ENCODE assay signal across 27 mouse cellular contexts in genomic region chr9:111188731-111189130, GRCm38 (mm10).
A peak's percentile ranks its signal among the peaks of the same experiment; 100 is the strongest.
DNase-seq lines count a peak whose midpoint lies in the region; ATAC-seq and TF ChIP-seq lines count a peak whose summit lies in the region.
"Had no signal": no experiment of that assay in that cellular context is flagged by ENCODE, and none has a peak within 500 bp of the region (broad histone marks: within the 10 kb centered on the region; RNA-seq: fewer than 3 reads in every experiment).

No protein-coding gene starts in this region.

- H3K4me1 ChIP-seq in kidney, adult 2 months (ENCODE audit: control insufficient read depth, insufficient read depth, low read length): no peaks in the 10 kb centered on the region
- no peaks in the 10 kb centered on the region for H3K4me1 ChIP-seq in lung, postnatal 0 days (ENCODE audit: insufficient read depth, low read depth, low read length)
- peaks cover 12% of the 10 kb centered on the region for H3K4me1 ChIP-seq in forebrain, embryonic 13.5 days
- H3K4me1 ChIP-seq: limb, embryonic 13.5 days; liver, embryonic 12.5 days had no signal

- no peak overlapping the region for H3K4me2 ChIP-seq in lung, postnatal 0 days (replicated peaks; ENCODE audit: low read depth, low read length)
- H3K4me2 ChIP-seq in forebrain, embryonic 13.5 days: no peak overlapping the region
- H3K4me2 ChIP-seq: heart, embryonic 13.5 days; limb, embryonic 13.5 days; liver, embryonic 12.5 days; neural tube, embryonic 13.5 days had no signal

- DNase-seq in heart, adult 11 months: peak; percentile 90
- DNase-seq in heart, postnatal 36 days: no peak
- peak; percentile 36 for DNase-seq in kidney, adult 2 months
- no peak for DNase-seq in kidney, adult 18-20 months
- peak; percentile 23 for DNase-seq in lung, postnatal 0 days (ENCODE audit: low spot score)
- DNase-seq in lung, postnatal 14 days: no peak
- DNase-seq: cerebellum, adult 18-20 months; cerebellum, postnatal 14 days; forebrain, postnatal 0 days; gastrocnemius, postnatal 25 days; layer of hippocampus, adult 9-11 months; lung, adult 2 months; retina, postnatal 1 day; right cerebral cortex, postnatal 25 days; spleen, adult 18-20 months had no signal

- H3K36me3 ChIP-seq in kidney, adult 2 months (ENCODE audit: control insufficient read depth, insufficient read depth, low read length): peaks cover 3% of the 10 kb centered on the region; the same call in 1 of the 2 replicates
- H3K36me3 ChIP-seq in lung, postnatal 0 days (ENCODE audit: insufficient read depth, low read length): peaks cover 16% of the 10 kb centered on the region; the same call in 1 of the 2 replicates
- H3K36me3 ChIP-seq in forebrain, embryonic 13.5 days (ENCODE audit: poor library complexity, severe bottlenecking): peaks cover 11% of the 10 kb centered on the region; the same call in 1 of the 2 replicates

- H3K27ac ChIP-seq in kidney, adult 2 months (ENCODE audit: insufficient read depth, low read depth, low read length): no peak overlapping the region
- no peak overlapping the region for H3K27ac ChIP-seq in lung, postnatal 0 days (ENCODE audit: low read length)
- H3K27ac ChIP-seq in forebrain, embryonic 13.5 days: no peak overlapping the region
- H3K27ac ChIP-seq: forebrain, embryonic 10.5 days; heart, embryonic 13.5 days; hindbrain, postnatal 0 days; limb, embryonic 13.5 days; liver, embryonic 12.5 days; midbrain, embryonic 10.5 days; neural tube, embryonic 13.5 days had no signal

- peak; percentile 48; the same call in 1 of the 2 replicates for ATAC-seq in lung, postnatal 0 days
- no peak for ATAC-seq in forebrain, embryonic 13.5 days
- ATAC-seq: forebrain, postnatal 0 days; hindbrain, postnatal 0 days; intestine, embryonic 16.5 days; liver, embryonic 12.5 days; midbrain, embryonic 16.5 days; Patski had no signal

- no peak for TF ChIP-seq CTCF in kidney, adult 2 months (conservative IDR thresholded peaks at IDR 0.05; ENCODE audit: insufficient read depth, insufficient read length, low read depth, low read length)
- TF ChIP-seq CTCF in lung, postnatal 0 days (IDR thresholded peaks at IDR 0.05): no peak

- no peak for TF ChIP-seq POLR2A in kidney, adult 2 months (IDR thresholded peaks at IDR 0.05; ENCODE audit: low read depth, low read length)

- WGBS in kidney, adult 2 months: 68% methylated on average over 7 of the region's 7 CpGs
- 45% methylated on average over 7 of the region's 7 CpGs for WGBS in lung, postnatal 0 days
- WGBS in forebrain, embryonic 13.5 days: 90% methylated on average over 7 of the region's 7 CpGs

- no peak overlapping the region for H3K9ac ChIP-seq in lung, postnatal 0 days (replicated peaks; ENCODE audit: low read depth)
- H3K9ac ChIP-seq in forebrain, embryonic 13.5 days: no peak overlapping the region
- H3K9ac ChIP-seq: forebrain, postnatal 0 days; heart, embryonic 13.5 days; limb, embryonic 13.5 days; liver, embryonic 12.5 days; neural tube, embryonic 13.5 days had no signal

- H3K9me3 ChIP-seq in lung, postnatal 0 days (ENCODE audit: low read length): no peaks in the 10 kb centered on the region
- H3K9me3 ChIP-seq in forebrain, embryonic 13.5 days (replicated peaks): no peaks in the 10 kb centered on the region
- H3K9me3 ChIP-seq: forebrain, embryonic 10.5 days; heart, embryonic 13.5 days; limb, embryonic 13.5 days; liver, embryonic 12.5 days; midbrain, embryonic 10.5 days; neural tube, embryonic 13.5 days had no signal

- H3K27me3 ChIP-seq in kidney, adult 2 months (replicated peaks; ENCODE audit: control insufficient read depth, insufficient read depth, low read length): no peaks in the 10 kb centered on the region
- H3K27me3 ChIP-seq in lung, postnatal 0 days (replicated peaks; ENCODE audit: insufficient read depth, low read length): no peaks in the 10 kb centered on the region
- no peaks in the 10 kb centered on the region for H3K27me3 ChIP-seq in forebrain, embryonic 13.5 days
- H3K27me3 ChIP-seq: heart, embryonic 13.5 days; limb, embryonic 13.5 days; liver, embryonic 12.5 days; neural tube, embryonic 13.5 days; Patski had no signal

- intact Hi-C loops in heart, postnatal 36 days (cut with DNase I): loop anchor here (5.0 kb wide), 1 partner anchor 96 kb away; no protein-coding TSS in a partner anchor

- no peak overlapping the region for H3K4me3 ChIP-seq in kidney, adult 2 months (ENCODE audit: insufficient read depth, low read depth, low read length)
- H3K4me3 ChIP-seq in lung, postnatal 0 days (ENCODE audit: low read depth, low read length): no peak overlapping the region
- H3K4me3 ChIP-seq in forebrain, embryonic 13.5 days: no peak overlapping the region
- H3K4me3 ChIP-seq: forebrain, embryonic 10.5 days; heart, embryonic 13.5 days; limb, embryonic 13.5 days; liver, embryonic 12.5 days; midbrain, embryonic 10.5 days; myocyte; neural tube, embryonic 13.5 days had no signal

- TF ChIP-seq EP300 in lung, postnatal 0 days (IDR thresholded peaks at IDR 0.05): no peak

Comparison
In these comparisons a context has a peak if more than half of its experiments do, and no peak if none do; other contexts are left out.
1. DNase-seq: peak in heart, adult 11 months (single experiment), kidney, adult 2 months (single experiment) and lung, postnatal 0 days (single experiment); none in heart, postnatal 36 days (0 of 2), kidney, adult 18-20 months (single experiment) and lung, postnatal 14 days (single experiment).